Mouse (Mus musculus) monocyte, adult 5-6 weeks (primary cell): Measurements from ENCODE around the gene Gmcl1. TPM values are rescaled to one million over a fixed set of nuclear protein-coding genes. Genes with fewer than 3 reads are reported as not detected.
A peak's percentile ranks its signal among the peaks of the same experiment; 100 is the strongest.

Experiments used
- ATAC-seq: fragments of 153-309, 156-312 bp; replicated peaks from 2 replicates; pipeline ENCODE4 v1.8.0; 2017; ENCODE audit warnings: mild to moderate bottlenecking; ENCODE audit not compliant: low TSS enrichment, insufficient number of reproducible peaks, severe bottlenecking, poor library complexity, low FRiP score
- total RNA-seq: library from RNA; stranded (forward); fragments of 200-1000, 200-491, 200-594 nt; gene quantifications from 3 replicates; pipeline ENCODE4 v1.2.3, GENCODE M21; 2017

Gene Gmcl1
- total RNA-seq, 1 experiment from 2014 or later: 17.5 TPM

DNA sequence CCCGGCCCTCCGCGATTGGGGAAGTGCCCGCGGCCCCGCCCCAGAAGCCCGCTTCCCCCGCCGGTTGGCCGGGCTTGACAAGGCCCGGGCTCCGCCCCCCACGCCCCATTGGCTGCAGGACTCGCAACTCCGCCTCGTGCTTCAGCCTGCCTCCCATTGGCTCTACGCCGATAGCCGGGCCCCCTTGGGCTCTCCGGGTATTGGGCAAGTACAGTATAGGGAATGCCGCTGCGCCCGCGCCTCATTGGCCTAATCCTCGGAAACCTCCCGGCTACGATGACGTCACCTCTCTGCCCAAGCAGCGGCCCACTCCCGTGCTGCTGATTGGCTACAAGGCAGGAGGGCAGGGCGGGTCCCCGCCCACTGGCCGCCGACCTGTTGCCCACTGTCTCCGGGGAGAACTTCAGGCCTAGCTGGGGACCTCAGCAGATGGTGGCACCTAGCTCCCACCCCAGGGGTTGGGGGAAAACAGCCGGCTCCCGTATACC is 63.9 kb downstream of the Gmcl1 start:
- peak; percentile 93 for ATAC-seq

DNA sequence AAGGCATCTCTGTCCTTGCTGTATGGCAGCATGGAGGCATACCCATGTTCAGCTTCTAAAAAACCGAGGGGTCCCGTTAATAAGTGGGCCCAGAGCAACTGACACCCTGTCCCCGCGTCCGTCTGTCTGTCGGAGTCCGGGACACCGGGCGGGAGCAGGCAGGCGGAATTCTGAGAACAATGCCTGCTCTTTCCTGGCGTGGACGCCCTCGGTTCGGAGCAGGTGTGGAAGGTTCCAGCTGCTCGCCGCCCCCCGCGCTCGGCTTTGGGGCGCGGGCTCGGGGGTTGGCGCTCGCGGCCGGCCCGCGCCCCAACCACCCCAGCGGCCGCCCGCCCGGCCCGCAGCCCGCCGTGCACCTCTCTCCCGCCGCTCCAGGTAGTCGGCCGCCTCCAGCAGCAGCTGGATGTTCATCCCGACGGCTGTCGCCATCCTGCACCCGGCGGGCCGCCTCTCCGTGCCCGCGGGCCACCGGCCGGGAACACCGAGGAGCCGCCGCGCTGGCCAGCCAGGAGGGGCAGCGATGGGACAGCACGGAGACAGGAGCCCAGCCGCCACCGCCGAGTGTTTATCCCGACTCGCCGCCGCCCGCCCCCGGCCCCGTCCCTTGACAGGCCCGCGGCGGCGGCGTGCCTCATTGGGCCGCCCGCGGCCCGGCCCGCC is 64.5 kb downstream of the Gmcl1 start, which contains the start of gene Mxd1:
TSS of gene Mxd1 (minus strand) at position 582 of the 660 bp plus-strand sequence.
- ATAC-seq: no peak

DNA sequence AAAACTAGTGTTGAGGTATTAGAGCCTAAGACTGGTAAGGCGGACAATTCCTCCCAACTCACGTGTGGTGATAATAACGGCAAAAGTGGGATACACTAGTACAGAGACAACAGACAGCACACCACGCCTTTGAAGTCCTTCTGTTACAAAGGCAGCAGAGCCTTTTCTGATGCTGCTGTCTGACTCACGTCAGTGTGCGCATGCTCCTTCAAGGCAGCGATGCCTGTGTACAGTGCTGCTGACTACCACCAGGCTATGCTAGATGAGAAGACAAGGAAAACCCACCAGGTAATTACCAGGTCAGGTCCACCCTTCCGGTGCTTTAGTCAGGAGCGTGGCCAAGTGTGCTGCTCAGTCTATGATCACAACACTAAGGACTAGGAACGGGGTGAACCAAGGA is 66.1 kb downstream of the Gmcl1 start:
- ATAC-seq: no peak

DNA sequence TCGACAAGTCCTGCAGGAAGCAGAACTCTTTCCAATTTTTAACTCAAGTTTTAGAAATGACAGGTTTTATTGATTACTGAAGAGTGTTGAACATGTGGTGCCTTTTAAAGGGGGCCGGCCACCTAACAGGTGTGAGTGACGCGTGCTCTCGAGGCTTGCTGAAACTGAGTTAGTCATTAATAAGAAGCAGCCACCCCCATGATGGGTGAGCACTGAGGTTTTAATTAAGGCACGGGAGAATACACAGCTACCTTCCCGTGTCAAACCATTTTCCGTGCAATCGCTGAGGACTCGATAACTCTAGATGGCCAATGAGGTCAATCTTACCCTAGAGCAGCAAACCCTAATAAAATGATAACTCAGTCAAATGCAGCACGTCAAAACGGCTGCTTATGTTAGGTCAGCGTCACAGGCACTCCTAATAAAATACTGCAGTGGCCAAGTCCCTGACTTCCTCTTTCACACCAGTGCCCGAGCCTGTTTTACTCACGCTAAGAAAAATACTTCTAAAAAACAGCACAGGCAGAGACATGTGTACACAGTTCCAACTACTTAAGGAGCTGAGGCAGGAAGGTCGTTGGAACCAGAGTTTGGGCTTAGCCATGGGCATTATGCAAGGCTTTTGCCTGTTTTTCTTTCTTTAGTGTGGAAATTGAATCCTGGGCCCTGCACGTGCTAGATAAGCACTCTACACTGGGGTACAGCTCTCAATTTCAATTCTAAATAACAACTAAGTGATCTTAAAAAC is 67.4 kb downstream of the Gmcl1 start:
- no peak for ATAC-seq

DNA sequence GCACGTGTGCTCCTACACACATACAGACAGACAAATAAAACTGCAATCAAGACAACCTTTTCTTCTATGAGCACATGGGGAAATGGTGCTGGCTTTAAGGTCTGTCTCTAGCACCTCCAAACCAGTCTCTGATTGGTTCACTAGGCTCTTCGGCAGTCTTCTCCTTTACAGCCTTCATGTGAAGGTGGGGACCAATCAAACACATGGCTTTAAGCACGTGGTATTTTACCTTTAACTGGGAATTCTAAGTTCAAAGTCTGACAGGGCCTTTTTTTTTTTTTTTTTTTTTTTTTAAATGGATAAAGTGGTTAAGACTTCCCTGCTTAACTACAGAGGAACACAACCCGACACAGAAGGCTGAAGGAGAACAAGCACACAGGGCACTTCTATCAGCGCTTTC is 68.1 kb downstream of the Gmcl1 start:
- no peak for ATAC-seq

DNA sequence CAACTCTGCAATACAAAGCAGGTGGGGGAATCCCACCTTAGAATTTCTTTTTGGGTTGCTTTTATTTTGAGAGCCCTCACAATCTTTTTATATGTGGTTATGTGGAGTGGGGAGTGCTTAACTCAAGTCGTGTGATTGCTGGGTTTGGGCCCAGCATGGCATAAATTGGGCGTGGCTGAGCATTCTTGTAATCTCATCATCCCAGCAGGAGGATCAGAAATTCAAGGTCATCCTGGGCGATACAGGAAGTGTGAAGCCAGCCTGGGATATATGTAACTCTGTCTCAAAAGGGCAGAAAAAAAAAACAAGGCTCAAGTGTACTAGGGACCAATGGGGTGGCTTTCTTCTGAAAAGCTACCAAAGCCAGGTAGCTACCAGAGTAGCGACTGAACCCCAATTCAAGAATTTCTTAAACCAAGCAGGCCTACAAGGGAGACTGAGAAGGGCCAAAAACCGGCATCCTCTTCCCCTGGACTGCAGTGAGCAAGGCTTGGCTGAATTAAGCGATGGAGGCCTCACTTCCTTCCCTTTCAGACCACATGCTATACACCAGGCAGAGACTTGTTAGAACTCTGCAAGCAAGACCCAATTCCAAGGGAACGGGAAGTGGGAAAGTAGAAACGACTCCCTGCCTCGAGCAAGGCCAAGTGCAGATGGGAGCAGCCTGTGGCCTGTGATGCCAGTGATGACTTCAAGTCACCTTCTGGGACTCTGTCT is 72.9 kb downstream of the Gmcl1 start:
- no peak for ATAC-seq

DNA sequence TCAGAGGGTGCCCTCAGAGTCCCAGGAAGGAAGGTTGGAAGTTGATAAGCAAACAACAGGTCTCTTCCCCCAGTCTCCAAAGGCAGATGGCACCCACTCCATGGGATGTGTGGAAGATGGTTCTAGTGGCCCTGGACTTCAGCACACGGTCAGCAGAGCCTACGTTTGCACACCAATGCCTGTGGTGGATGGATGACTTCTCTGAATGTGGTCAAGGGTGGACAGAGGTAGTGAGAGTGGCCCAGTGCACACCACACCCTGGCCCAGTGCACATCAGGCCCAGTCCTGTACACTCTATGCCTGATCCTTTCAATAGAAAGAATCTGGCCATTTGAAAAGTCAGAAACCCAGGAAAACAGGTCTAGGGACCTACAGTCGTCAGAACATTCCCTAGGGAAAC is 74.7 kb downstream of the Gmcl1 start:
- no peak for ATAC-seq

DNA sequence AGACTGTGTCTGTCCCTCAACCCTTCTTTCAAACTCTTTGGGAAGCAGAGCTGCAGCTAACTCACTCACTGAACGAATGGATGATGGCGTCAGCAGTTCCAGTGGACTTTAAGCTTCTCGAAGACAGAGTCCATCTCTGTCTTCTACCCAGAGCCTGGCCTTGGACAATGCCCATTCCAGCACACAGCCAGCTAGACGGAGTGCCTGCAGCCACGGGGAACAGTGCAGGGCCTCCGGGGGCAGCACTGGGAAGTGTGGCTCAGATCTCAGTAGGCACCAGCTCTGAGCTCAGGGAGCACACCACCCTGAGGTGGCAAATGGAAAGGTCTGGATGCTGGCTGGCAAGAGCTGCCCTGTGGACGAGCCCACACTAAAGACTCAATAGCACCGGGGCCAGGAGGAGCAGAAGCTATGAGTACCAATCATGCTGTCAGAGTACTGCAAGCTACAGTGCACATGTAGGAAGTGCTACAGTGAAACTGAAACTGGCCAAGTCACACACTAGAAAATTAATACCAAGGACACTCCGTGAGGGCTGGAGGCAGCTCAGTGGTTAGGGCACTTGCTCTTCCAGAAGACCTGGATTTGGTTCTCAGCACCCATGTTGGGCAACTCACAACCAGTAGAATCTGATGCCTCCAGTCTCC is 78.8 kb downstream of the Gmcl1 start:
- peak; percentile 42; the same call in 1 of the 2 replicates for ATAC-seq

DNA sequence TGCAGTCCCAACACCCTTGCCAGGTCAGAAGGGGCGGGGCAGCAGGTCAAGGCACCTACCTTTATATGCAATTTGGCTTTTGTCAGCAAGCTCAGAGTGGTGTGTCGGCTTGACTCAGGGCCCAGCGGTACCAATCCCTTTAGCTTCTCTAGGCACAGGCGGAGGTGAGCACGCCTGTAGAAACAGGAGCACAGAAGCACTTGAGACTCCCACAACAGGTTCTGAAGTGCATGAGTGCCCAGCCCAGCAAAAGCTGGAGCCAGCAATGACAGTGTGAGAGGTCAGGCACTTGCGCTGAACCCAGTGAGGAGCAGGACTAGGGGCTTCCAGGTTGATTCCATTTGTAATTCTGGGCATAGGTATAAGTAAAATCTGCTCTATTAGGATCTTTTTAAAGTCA is 80.2 kb downstream of the Gmcl1 start:
- ATAC-seq: no peak

DNA sequence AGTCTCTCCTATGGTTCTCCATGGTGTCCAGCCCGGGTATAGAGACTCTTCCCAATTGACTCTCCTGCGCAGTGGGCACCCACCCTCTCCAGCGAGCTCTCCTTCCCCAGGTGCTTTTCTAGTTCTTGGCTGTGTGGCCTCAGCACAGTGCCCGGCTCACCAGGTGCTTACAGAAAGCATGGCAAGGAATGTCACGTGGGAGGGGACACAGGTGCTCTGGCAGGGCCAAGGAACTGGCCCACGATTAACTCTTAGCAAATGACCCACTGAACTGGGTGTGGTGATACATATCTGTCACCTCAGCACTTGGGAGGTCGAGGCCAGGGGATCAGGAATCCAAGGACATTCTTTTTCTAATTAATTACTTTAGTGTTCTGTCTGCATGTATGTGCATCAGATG is 87.0 kb downstream of the Gmcl1 start:
- ATAC-seq: no peak

DNA sequence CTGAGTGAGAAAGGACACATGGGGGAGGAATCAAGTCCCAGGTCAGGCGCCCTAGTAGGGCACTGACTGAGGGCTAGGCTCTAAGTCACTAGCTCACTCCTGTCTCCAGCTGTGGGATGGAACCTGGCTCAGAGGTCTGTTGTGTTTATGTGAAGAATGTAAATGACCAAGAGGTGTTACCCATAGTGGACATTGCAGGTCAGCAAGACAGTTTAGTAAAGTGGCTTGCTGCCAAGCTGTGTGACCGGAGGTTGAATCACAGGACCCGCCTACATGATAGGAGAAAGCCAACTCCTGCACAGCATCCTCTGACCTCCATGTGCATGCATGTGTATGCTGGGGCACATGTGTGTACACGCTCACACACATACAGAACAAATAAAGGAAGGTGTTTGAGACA is 87.6 kb downstream of the Gmcl1 start:
- ATAC-seq: no peak

DNA sequence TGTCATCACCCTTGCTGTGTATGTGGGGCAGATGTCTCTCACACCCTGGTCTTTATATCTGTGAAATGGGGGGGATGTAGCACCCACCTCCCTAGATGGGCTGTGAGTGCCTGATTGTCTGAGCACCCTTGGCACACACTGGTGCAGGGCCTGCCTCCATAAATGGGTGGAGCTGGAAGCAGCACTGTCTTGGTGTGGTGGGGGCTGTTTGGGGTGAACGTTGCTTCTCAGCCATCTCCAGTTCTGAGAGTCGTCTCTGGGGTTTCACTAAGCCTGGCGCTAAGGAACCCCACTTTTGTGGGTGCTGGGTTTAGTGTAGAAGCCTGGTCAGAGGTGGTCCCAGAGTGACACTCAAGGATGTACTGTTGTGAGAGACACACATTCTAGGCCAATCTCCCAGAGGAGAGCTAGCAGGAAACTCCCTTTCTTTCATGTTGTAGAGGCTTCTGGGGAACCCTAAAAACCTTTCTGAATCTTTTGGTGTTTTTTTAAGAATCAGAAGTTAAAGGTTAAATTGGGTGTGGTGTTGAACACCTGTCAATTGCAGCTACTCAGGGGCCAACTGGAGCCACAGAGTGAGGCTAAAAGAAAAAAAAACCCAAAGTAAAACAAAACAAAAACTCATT is 88.3 kb downstream of the Gmcl1 start:
- ATAC-seq: no peak

Other genes starting within 250 kb of the Gmcl1 start
- 36.4 to 57.1 TPM (median 52.3 TPM) in 3 replicates for gene Pcbp1, start 207.1 kb downstream of the Gmcl1 start, total RNA-seq
- 0.29 to 0.96 TPM in 2 of 3 replicates, not detected in the other for gene Asprv1, start 105.2 kb downstream of the Gmcl1 start, total RNA-seq
- gene Mxd1, start 64.2 kb downstream of the Gmcl1 start, total RNA-seq: 87.4 to 128 TPM (median 90.9 TPM) in 3 replicates
- gene Snrnp27, start 48.9 kb downstream of the Gmcl1 start, total RNA-seq: 67.2 to 70.2 TPM (median 68.0 TPM) in 3 replicates
- gene Anxa4, start 60.2 kb upstream of the Gmcl1 start, total RNA-seq: 28.8 to 34.7 TPM (median 33.1 TPM) in 3 replicates
- gene Aak1, start 116.1 kb upstream of the Gmcl1 start, total RNA-seq: 9.6 to 28.7 TPM (median 14.5 TPM) in 3 replicates